Mouse (Mus musculus): ENCODE data around the gene Gm28372. TPM values are rescaled to one million over a fixed set of nuclear protein-coding genes. Genes with fewer than 3 reads are reported as not detected.
A peak's percentile ranks its signal among the peaks of the same experiment; 100 is the strongest.

Gene Gm28372
- polyA plus RNA-seq, 1 experiment = not detected

GRCm38 (mm10) chr2:130386212-130386611 lies 18.8 kb upstream of the Gm28372 start:
- TF ChIP-seq CTCF (IDR thresholded peaks at IDR 0.05; ENCODE audit: borderline replicate concordance, insufficient read depth, low read length) (no peak), POLR2A (IDR thresholded peaks at IDR 0.05; ENCODE audit: low read depth, low read length) (no peak)
- H3K4me3 ChIP-seq (ENCODE audit: insufficient read depth, low read length) = no peak overlapping the region
- no peak overlapping the region for H3K27ac ChIP-seq (ENCODE audit: insufficient read depth, low read length)
- no peaks in the 10 kb centered on the region for H3K4me1 ChIP-seq (ENCODE audit: control insufficient read depth, insufficient read depth, low read length)

- Histone ChIP-seq H3K27ac (ENCODE audit: insufficient read depth, low read length) (no peak overlapping the region), H3K4me3 (ENCODE audit: insufficient read depth, low read length) (no peak overlapping the region), H3K4me1 (ENCODE audit: control insufficient read depth, insufficient read depth, low read length) (no peaks in the 10 kb centered on the region)
- TF ChIP-seq CTCF (IDR thresholded peaks at IDR 0.05; ENCODE audit: borderline replicate concordance, insufficient read depth, low read length) (no peak), POLR2A (IDR thresholded peaks at IDR 0.05; ENCODE audit: low read depth, low read length) (no peak)
Measured at GRCm38 (mm10) chr2:130388796-130389195, 16.2 kb upstream of the Gm28372 start.

- no peak overlapping the region for H3K27ac ChIP-seq (ENCODE audit: insufficient read depth, low read length)
- H3K4me3 ChIP-seq (ENCODE audit: insufficient read depth, low read length) = no peak overlapping the region
- TF ChIP-seq POLR2A (IDR thresholded peaks at IDR 0.05; ENCODE audit: low read depth, low read length) (no peak), CTCF (IDR thresholded peaks at IDR 0.05; ENCODE audit: borderline replicate concordance, insufficient read depth, low read length) (no peak)
- no peaks in the 10 kb centered on the region for H3K4me1 ChIP-seq (ENCODE audit: control insufficient read depth, insufficient read depth, low read length)
Measured at GRCm38 (mm10) chr2:130390993-130391625, 13.9 kb upstream of the Gm28372 start.

GRCm38 (mm10) chr2:130392836-130393235 lies 12.2 kb upstream of the Gm28372 start:
- Histone ChIP-seq H3K4me3 (ENCODE audit: insufficient read depth, low read length) (no peak overlapping the region), H3K4me1 (ENCODE audit: control insufficient read depth, insufficient read depth, low read length) (peaks cover 2% of the 10 kb centered on the region; the same call in 1 of the 2 replicates), H3K27ac (ENCODE audit: insufficient read depth, low read length) (no peak overlapping the region)
- TF ChIP-seq POLR2A (IDR thresholded peaks at IDR 0.05; ENCODE audit: low read depth, low read length) (no peak), CTCF (IDR thresholded peaks at IDR 0.05; ENCODE audit: borderline replicate concordance, insufficient read depth, low read length) (no peak)

- Histone ChIP-seq H3K4me1 (ENCODE audit: control insufficient read depth, insufficient read depth, low read length) (peaks cover 2% of the 10 kb centered on the region; the same call in 1 of the 2 replicates), H3K4me3 (ENCODE audit: insufficient read depth, low read length) (no peak overlapping the region), H3K27ac (ENCODE audit: insufficient read depth, low read length) (no peak overlapping the region)
- TF ChIP-seq CTCF (IDR thresholded peaks at IDR 0.05; ENCODE audit: borderline replicate concordance, insufficient read depth, low read length) = no peak
- no peak for TF ChIP-seq POLR2A (IDR thresholded peaks at IDR 0.05; ENCODE audit: low read depth, low read length)
Measured at GRCm38 (mm10) chr2:130395696-130396095, 9.3 kb upstream of the Gm28372 start.

DNA sequence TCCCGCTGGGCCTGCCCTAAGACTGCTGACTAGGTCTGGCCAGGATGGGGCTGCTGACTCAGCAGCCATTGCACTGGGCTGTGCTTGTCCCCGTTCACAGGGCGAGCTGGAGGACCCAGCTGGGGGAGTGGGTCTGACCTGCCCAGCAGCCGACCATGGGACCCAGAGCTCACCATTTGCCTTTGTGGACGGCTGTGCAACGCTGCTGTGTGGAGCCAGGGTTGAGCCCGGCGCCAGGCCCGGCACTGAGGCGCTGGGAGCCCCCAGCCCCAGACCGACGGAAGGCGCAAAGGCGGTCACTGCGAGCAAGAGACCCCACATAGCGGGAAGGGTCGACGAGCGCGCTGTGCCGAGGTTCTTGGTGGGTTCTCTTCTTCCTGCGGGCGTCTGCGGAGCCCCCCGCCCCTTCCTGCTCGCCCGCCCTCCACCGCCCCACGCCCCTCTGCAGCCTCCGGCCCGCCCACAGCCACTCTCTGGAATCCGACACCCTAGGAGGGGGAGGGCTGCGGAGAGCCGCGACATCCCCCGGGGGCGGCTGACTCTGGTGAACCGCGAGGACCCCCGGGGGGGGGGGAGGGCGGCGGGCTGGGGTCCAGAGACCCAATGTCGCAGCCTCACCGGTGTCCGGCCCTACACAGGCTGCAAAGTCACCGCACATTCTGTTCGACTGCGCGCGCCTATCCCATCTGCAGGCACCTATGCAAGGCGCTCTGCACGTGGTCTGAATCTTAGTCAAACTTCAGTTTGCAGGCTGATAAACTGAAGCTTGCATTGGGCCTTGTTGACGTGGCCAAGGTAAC lies 7.7 kb upstream of the Gm28372 start, which contains the start of gene Cpxm1:
Cpxm1 (minus strand) TSS at position 389 of the 800 bp plus-strand sequence.
- no peak for TF ChIP-seq CTCF (IDR thresholded peaks at IDR 0.05; ENCODE audit: borderline replicate concordance, insufficient read depth, low read length)
- TF ChIP-seq POLR2A (IDR thresholded peaks at IDR 0.05; ENCODE audit: low read depth, low read length) = peak; percentile 42
- Histone ChIP-seq H3K4me1 (ENCODE audit: control insufficient read depth, insufficient read depth, low read length) (peaks cover 2% of the 10 kb centered on the region; the same call in 1 of the 2 replicates), H3K27ac (ENCODE audit: insufficient read depth, low read length) (no peak within 1 kb of the TSS), H3K4me3 (ENCODE audit: insufficient read depth, low read length) (peak within 1 kb of the TSS; percentile 33)

DNA sequence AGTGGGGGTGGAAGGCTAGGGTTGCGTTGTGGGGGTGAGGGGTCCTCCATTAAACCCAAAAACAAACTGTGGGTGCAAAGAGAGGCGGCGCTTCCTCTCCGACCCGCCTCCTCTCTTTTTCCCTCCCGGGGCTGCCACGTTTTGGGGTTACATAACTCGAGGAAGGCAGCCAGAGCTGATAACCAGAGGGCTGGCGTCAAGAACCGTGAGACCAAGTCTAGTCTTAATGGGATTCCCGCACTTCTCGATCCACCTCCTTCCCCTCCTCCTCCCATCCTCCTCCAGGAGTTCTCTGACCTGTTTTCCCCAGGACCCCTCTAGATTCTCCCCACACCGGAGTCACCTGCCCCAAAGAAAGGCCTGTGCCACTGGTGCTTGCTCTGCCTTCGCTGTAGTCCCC lies 6.9 kb upstream of the Gm28372 start:
- Histone ChIP-seq H3K4me3 (ENCODE audit: insufficient read depth, low read length) (no peak overlapping the region), H3K27ac (ENCODE audit: insufficient read depth, low read length) (no peak overlapping the region), H3K4me1 (ENCODE audit: control insufficient read depth, insufficient read depth, low read length) (peaks cover 2% of the 10 kb centered on the region; the same call in 1 of the 2 replicates)
- no peak for TF ChIP-seq POLR2A (IDR thresholded peaks at IDR 0.05; ENCODE audit: low read depth, low read length)

GRCm38 (mm10) chr2:130400046-130400445 lies 5.0 kb upstream of the Gm28372 start:
- no peak overlapping the region for H3K4me3 ChIP-seq (ENCODE audit: insufficient read depth, low read length)
- TF ChIP-seq CTCF (IDR thresholded peaks at IDR 0.05; ENCODE audit: borderline replicate concordance, insufficient read depth, low read length) (no peak), POLR2A (IDR thresholded peaks at IDR 0.05; ENCODE audit: low read depth, low read length) (no peak)
- H3K4me1 ChIP-seq (ENCODE audit: control insufficient read depth, insufficient read depth, low read length) = peaks cover 2% of the 10 kb centered on the region; the same call in 1 of the 2 replicates

DNA sequence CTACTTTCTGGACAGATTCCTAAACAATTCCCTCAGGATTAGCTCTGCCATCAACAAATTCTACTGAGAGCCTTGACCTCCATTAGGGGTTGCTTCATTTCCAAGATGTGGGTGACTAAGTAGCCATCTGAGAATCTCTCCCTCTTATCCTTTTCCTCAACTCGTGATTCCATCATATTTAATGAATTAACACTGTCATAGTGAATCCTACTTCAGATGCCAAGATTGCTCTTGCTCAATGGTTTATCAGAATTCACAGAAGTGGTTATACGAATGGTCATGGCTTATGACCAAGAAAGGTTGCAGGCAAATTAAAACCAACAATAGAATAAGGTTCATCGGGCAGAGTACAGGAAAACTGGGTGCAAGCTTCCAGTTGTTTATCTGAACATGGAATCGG lies 3.1 kb upstream of the Gm28372 start:
- TF ChIP-seq POLR2A (IDR thresholded peaks at IDR 0.05; ENCODE audit: low read depth, low read length) (no peak), CTCF (IDR thresholded peaks at IDR 0.05; ENCODE audit: borderline replicate concordance, insufficient read depth, low read length) (no peak)
- H3K4me1 ChIP-seq (ENCODE audit: control insufficient read depth, insufficient read depth, low read length) = peaks cover 2% of the 10 kb centered on the region; the same call in 1 of the 2 replicates
- no peak overlapping the region for H3K27ac ChIP-seq (ENCODE audit: insufficient read depth, low read length)
- H3K4me3 ChIP-seq (ENCODE audit: insufficient read depth, low read length) = no peak overlapping the region

More at GRCm38 (mm10) chr2:130400046-130400445, 5.0 kb upstream of the Gm28372 start:
- no peak overlapping the region for H3K27ac ChIP-seq (ENCODE audit: insufficient read depth, low read length)

GRCm38 (mm10) chr2:130406178-130406577 lies 1.1 kb downstream of the Gm28372 start, which contains the start of gene Tmem239:
TSS of gene Tmem239 (plus strand) at chr2:130406478.
- Histone ChIP-seq H3K4me3 (ENCODE audit: insufficient read depth, low read length) (no peak within 1 kb of the TSS), H3K27ac (ENCODE audit: insufficient read depth, low read length) (no peak within 1 kb of the TSS), H3K4me1 (ENCODE audit: control insufficient read depth, insufficient read depth, low read length) (peaks cover under 1% of the 10 kb centered on the region; the same call in 1 of the 2 replicates)
- TF ChIP-seq POLR2A (IDR thresholded peaks at IDR 0.05; ENCODE audit: low read depth, low read length) = no peak
- no peak for TF ChIP-seq CTCF (IDR thresholded peaks at IDR 0.05; ENCODE audit: borderline replicate concordance, insufficient read depth, low read length)

Data from embryonic fibroblast, embryonic 13.5 days (primary cell).